12 mouse cellular contexts compared by ENCODE assay signal in genomic region chr5:111573265-111573873, GRCm38 (mm10).
A peak's percentile ranks its signal among the peaks of the same experiment; 100 is the strongest.
DNase-seq lines count a peak whose midpoint lies in the region; ATAC-seq and TF ChIP-seq lines count a peak whose summit lies in the region.
"Had no signal": no experiment of that assay in that cellular context is flagged by ENCODE, and none has a peak within 500 bp of the region (broad histone marks: within the 10 kb centered on the region; RNA-seq: fewer than 3 reads in every experiment).

No protein-coding gene starts in this region.

- no peak overlapping the region for H3K27ac ChIP-seq in heart, adult 2 months
- no peak overlapping the region for H3K27ac ChIP-seq in heart, embryonic 11.5 days (ENCODE audit: low read depth, low read length)
- no peak overlapping the region for H3K27ac ChIP-seq in hindbrain, embryonic 16.5 days (ENCODE audit: low read depth, low read length)
- H3K27ac ChIP-seq: macrophage had no signal

- H3K9ac ChIP-seq in heart, adult 2 months (ENCODE audit: low read depth, low read length), result no peak overlapping the region
- no peak overlapping the region for H3K9ac ChIP-seq in heart, embryonic 11.5 days (ENCODE audit: low read depth, low read length)
- H3K9ac ChIP-seq in hindbrain, embryonic 16.5 days (ENCODE audit: low read depth, low read length), result no peak overlapping the region

- no peaks in the 10 kb centered on the region for H3K79me2 ChIP-seq in heart, adult 2 months (replicated peaks; ENCODE audit: control insufficient read depth, insufficient read depth, low read length)

- H3K9me3 ChIP-seq in heart, embryonic 11.5 days (replicated peaks; ENCODE audit: control insufficient read depth, low read length), result no peaks in the 10 kb centered on the region
- no peaks in the 10 kb centered on the region for H3K9me3 ChIP-seq in hindbrain, embryonic 16.5 days (ENCODE audit: control insufficient read depth, low read length)

- no peak overlapping the region for H3K4me2 ChIP-seq in heart, embryonic 11.5 days
- no peak overlapping the region for H3K4me2 ChIP-seq in hindbrain, embryonic 16.5 days (ENCODE audit: low read length)

- intact Hi-C loops in heart, adult 2 months (cut with DNase I), result no loop called here

- no peaks in the 10 kb centered on the region for H3K36me3 ChIP-seq in heart, adult 2 months (ENCODE audit: control insufficient read depth, insufficient read depth, low read length)
- H3K36me3 ChIP-seq in heart, embryonic 11.5 days (ENCODE audit: control insufficient read depth, insufficient read depth, low read length), result no peaks in the 10 kb centered on the region
- H3K36me3 ChIP-seq in hindbrain, embryonic 16.5 days (ENCODE audit: control insufficient read depth, insufficient read depth, low read length), result no peaks in the 10 kb centered on the region

- no peak for ATAC-seq in heart, embryonic 11.5 days (replicated peaks; ENCODE audit: insufficient number of reproducible peaks, low FRiP score, low TSS enrichment)
- ATAC-seq in hindbrain, embryonic 16.5 days, result peak; percentile 43; the same call in 1 of the 2 replicates

- TF ChIP-seq CTCF in heart, adult 2 months (IDR thresholded peaks at IDR 0.05), result no peak

- no peak for TF ChIP-seq EP300 in heart, adult 2 months (IDR thresholded peaks at IDR 0.05; ENCODE audit: insufficient read depth, low read depth, low read length)

- no peak overlapping the region for H3K4me3 ChIP-seq in heart, adult 2 months
- no peak overlapping the region for H3K4me3 ChIP-seq in heart, embryonic 11.5 days (ENCODE audit: low read depth, low read length)
- no peak overlapping the region for H3K4me3 ChIP-seq in hindbrain, embryonic 16.5 days (ENCODE audit: low read length)

- 29% methylated on average over 13 of the region's 13 CpGs for WGBS in heart, adult 2 months
- WGBS in heart, embryonic 11.5 days (ENCODE audit: insufficient replicate concordance), result 15% methylated on average over 13 of the region's 13 CpGs
- WGBS in hindbrain, embryonic 16.5 days, result 22% methylated on average over 13 of the region's 13 CpGs

- no peak for TF ChIP-seq POLR2A in heart, adult 2 months (IDR thresholded peaks at IDR 0.05; ENCODE audit: insufficient read depth, low read depth, low read length)

- peak; percentile 38 to 43 for DNase-seq in heart, adult 2 months
- DNase-seq in retina, postnatal 1 day, result peak; percentile 40
- no peak for DNase-seq in retina, embryonic 14.5 days (ENCODE audit: low spot score)
- DNase-seq in adrenal gland, postnatal 10 days, result no peak
- no peak for DNase-seq in gastrocnemius, adult 18-20 months (ENCODE audit: low spot score)
- DNase-seq in spleen, postnatal 36 days (ENCODE audit: low spot score in 2 of 2), result no peak
- DNase-seq: B cell, adult 2 months; heart, adult 18-20 months; kidney, adult 8-10 months had no signal

- H3K4me1 ChIP-seq in heart, adult 2 months (ENCODE audit: control insufficient read depth, insufficient read depth, low read length), result peaks cover 6% of the 10 kb centered on the region; the same call in 1 of the 2 replicates
- H3K4me1 ChIP-seq in heart, embryonic 11.5 days (ENCODE audit: control insufficient read depth, insufficient read depth, low read length), result peaks cover 37% of the 10 kb centered on the region
- peaks cover 24% of the 10 kb centered on the region for H3K4me1 ChIP-seq in hindbrain, embryonic 16.5 days (ENCODE audit: control insufficient read depth, insufficient read depth, low read depth, low read length)

- no peaks in the 10 kb centered on the region for H3K27me3 ChIP-seq in heart, adult 2 months (ENCODE audit: control insufficient read depth, insufficient read depth, low read length)
- peaks cover 15% of the 10 kb centered on the region for H3K27me3 ChIP-seq in heart, embryonic 11.5 days (ENCODE audit: control insufficient read depth, insufficient read depth, low read length)
- no peaks in the 10 kb centered on the region for H3K27me3 ChIP-seq in hindbrain, embryonic 16.5 days (replicated peaks; ENCODE audit: control insufficient read depth, insufficient read depth, low read length)

Comparison
In these comparisons a context has a peak if more than half of its experiments do, and no peak if none do; other contexts are left out.
1. DNase-seq: peak in heart, adult 2 months (2 of 2) and retina, postnatal 1 day (single experiment); none in retina, embryonic 14.5 days (single experiment), adrenal gland, postnatal 10 days (single experiment), gastrocnemius, adult 18-20 months (single experiment) and spleen, postnatal 36 days (0 of 2).